Mouse (Mus musculus) MEL (cell line): Measurements from ENCODE around the gene Esr1. TPM values are rescaled to one million over a fixed set of nuclear protein-coding genes. Genes with fewer than 3 reads are reported as not detected.

Experiments
- DNase-seq: peaks from one replicate; pipeline ENCODE4 v3.0.0; 2011; ENCODE audit warnings: low read depth, low spot score
- H3K27ac ChIP-seq: 2 replicates; pipeline ENCODE4 v1.5.1; 2012; ENCODE audit warnings: low read depth, mild to moderate bottlenecking, control low read depth, low read length, moderate library complexity; ENCODE audit not compliant: control insufficient read depth
- H3K27me3 ChIP-seq, 2 experiments: fragments of 150-350 bp in 1 of 2; sonication (generic) in 1 of 2; 2 replicates each; pipeline ENCODE4 v1.6.1; 2012; ENCODE audit warnings: low read length in 2 of 2, mild to moderate bottlenecking in 2 of 2, improper control_type of control experiment in 1 of 2, moderate library complexity in 1 of 2; ENCODE audit not compliant: insufficient read depth in 2 of 2, control insufficient read depth in 1 of 2
- H3K36me3 ChIP-seq, 2 experiments: 2 replicates each; pipeline ENCODE4 v1.6.1; 2012 to 2014; ENCODE audit warnings: low read length in 2 of 2, improper control_type of control experiment in 1 of 2, inconsistent platforms in 1 of 2, mild to moderate bottlenecking in 1 of 2; ENCODE audit not compliant: insufficient read depth in 2 of 2, control insufficient read depth in 1 of 2
- H3K4me1 ChIP-seq, 2 experiments: fragments of 150-350 bp in 1 of 2; sonication (generic) in 1 of 2; 2 replicates each; pipeline ENCODE4 v1.6.1; 2012; ENCODE audit warnings: low read length in 2 of 2, improper control_type of control experiment in 1 of 2, mild to moderate bottlenecking in 1 of 2; ENCODE audit not compliant: insufficient read depth in 2 of 2, control insufficient read depth in 1 of 2
- H3K4me3 ChIP-seq, 2 experiments: fragments of 150-350 bp in 1 of 2; sonication (generic) in 1 of 2; 2 replicates each; pipeline ENCODE4 v1.5.1; 2012; ENCODE audit warnings: low read depth in 2 of 2, low read length in 2 of 2, mild to moderate bottlenecking in 2 of 2, moderate library complexity in 2 of 2, control low read depth in 1 of 2, improper control_type of control experiment in 1 of 2; ENCODE audit not compliant: control insufficient read depth in 1 of 2, insufficient read depth in 1 of 2
- H3K79me2 ChIP-seq: 2 replicates; pipeline ENCODE4 v1.6.1; 2012; ENCODE audit warnings: mild to moderate bottlenecking, low read length, moderate library complexity; ENCODE audit not compliant: control insufficient read depth, poor library complexity, insufficient read depth
- H3K9ac ChIP-seq: 2 replicates; pipeline ENCODE4 v1.6.1; 2012; ENCODE audit warnings: low read depth, mild to moderate bottlenecking, control low read depth, low read length, moderate library complexity; ENCODE audit not compliant: control insufficient read depth, poor library complexity, severe bottlenecking
- H3K9me3 ChIP-seq: fragments of 150-350 bp; sonication (generic); replicated peaks from 2 replicates; pipeline ENCODE4 v1.6.1; 2012; ENCODE audit warnings: mild to moderate bottlenecking, low read length, improper control_type of control experiment, moderate library complexity; ENCODE audit not compliant: insufficient read depth
- CHD2 ChIP-seq: IDR thresholded peaks from 2 replicates; pipeline ENCODE4 v1.6.1; 2011; ENCODE audit warnings: low read length, improper control_type of control experiment
- CTCF ChIP-seq, 3 experiments: IDR thresholded peaks in 2 of 3; conservative IDR thresholded peaks in 1 of 3; 2 replicates each; pipeline ENCODE4 v1.5.1; 2011 to 2012; ENCODE audit warnings: low read length in 3 of 3, low read depth in 2 of 3, mild to moderate bottlenecking in 2 of 3, improper control_type of control experiment in 1 of 3, inconsistent platforms in 1 of 3, mixed read lengths in 1 of 3, moderate library complexity in 1 of 3; ENCODE audit not compliant: control insufficient read depth in 1 of 3, insufficient read depth in 1 of 3, poor library complexity in 1 of 3, severe bottlenecking in 1 of 3
- E2F4 ChIP-seq: IDR thresholded peaks from 2 replicates; pipeline ENCODE4 v1.6.1; 2011; ENCODE audit warnings: low read depth, low read length, improper control_type of control experiment, borderline replicate concordance
- ELF1 ChIP-seq: IDR thresholded peaks from 2 replicates; pipeline ENCODE4 v1.6.1; 2014; ENCODE audit warnings: low read depth, mild to moderate bottlenecking, inconsistent platforms, low read length, improper control_type of control experiment, moderate library complexity
- ETS1 ChIP-seq: IDR thresholded peaks from 2 replicates; pipeline ENCODE4 v1.6.1; 2012; ENCODE audit warnings: low read depth, mild to moderate bottlenecking, inconsistent platforms, low read length, improper control_type of control experiment, moderate library complexity
- GABPA ChIP-seq: IDR thresholded peaks from 2 replicates; pipeline ENCODE4 v1.6.1; 2012; ENCODE audit warnings: low read depth, mild to moderate bottlenecking, inconsistent platforms, low read length, improper control_type of control experiment, moderate library complexity
- HCFC1 ChIP-seq: IDR thresholded peaks from 2 replicates; pipeline ENCODE4 v1.6.1; 2012; ENCODE audit warnings: low read depth, mild to moderate bottlenecking, inconsistent platforms, low read length, improper control_type of control experiment, moderate library complexity
- JUND ChIP-seq: IDR thresholded peaks from 2 replicates; pipeline ENCODE4 v1.6.1; 2011; ENCODE audit warnings: low read depth, mild to moderate bottlenecking, improper control_type of control experiment, low read length
- MAFK ChIP-seq: IDR thresholded peaks from 2 replicates; pipeline ENCODE4 v1.6.1; 2011; ENCODE audit warnings: low read depth, mild to moderate bottlenecking, low read length, improper control_type of control experiment, borderline replicate concordance
- MAX ChIP-seq: IDR thresholded peaks from 2 replicates; pipeline ENCODE4 v1.6.1; 2011; ENCODE audit warnings: low read length, improper control_type of control experiment
- MAZ ChIP-seq: IDR thresholded peaks from 2 replicates; pipeline ENCODE4 v1.6.1; 2012; ENCODE audit warnings: low read depth, mild to moderate bottlenecking, inconsistent platforms, low read length, improper control_type of control experiment
- MYB ChIP-seq: IDR thresholded peaks from 2 replicates; pipeline ENCODE4 v1.6.1; 2011; ENCODE audit warnings: mild to moderate bottlenecking, low read depth, low read length, improper control_type of control experiment
- NELFE ChIP-seq: IDR thresholded peaks from 2 replicates; pipeline ENCODE4 v1.6.1; 2011; ENCODE audit warnings: low read depth, low read length, improper control_type of control experiment
- NRF1 ChIP-seq: IDR thresholded peaks from 2 replicates; pipeline ENCODE4 v1.6.1; 2014; ENCODE audit warnings: low read depth, mild to moderate bottlenecking, inconsistent platforms, low read length, improper control_type of control experiment, moderate library complexity; ENCODE audit not compliant: poor library complexity, insufficient read depth, severe bottlenecking
- POLR2A ChIP-seq, 2 experiments: IDR thresholded peaks; 2 replicates each; pipeline ENCODE4 v1.6.1; 2011 to 2012; ENCODE audit warnings: low read length in 2 of 2, mild to moderate bottlenecking in 2 of 2, control low read depth in 1 of 2, improper control_type of control experiment in 1 of 2, low read depth in 1 of 2, moderate library complexity in 1 of 2; ENCODE audit not compliant: control insufficient read depth in 1 of 2, insufficient read depth in 1 of 2, poor library complexity in 1 of 2
- POLR2AphosphoS2 ChIP-seq: IDR thresholded peaks from 2 replicates; pipeline ENCODE4 v1.6.1; 2011; ENCODE audit warnings: low read length, improper control_type of control experiment
- RAD21 ChIP-seq: IDR thresholded peaks from 2 replicates; pipeline ENCODE4 v1.6.1; 2011; ENCODE audit warnings: mild to moderate bottlenecking, low read depth, low read length, improper control_type of control experiment
- SMC3 ChIP-seq: IDR thresholded peaks from 2 replicates; pipeline ENCODE4 v1.6.1; 2011; ENCODE audit warnings: low read depth, low read length, improper control_type of control experiment
- TAL1 ChIP-seq: IDR thresholded peaks from 2 replicates; pipeline ENCODE4 v1.6.1; 2012; ENCODE audit warnings: mild to moderate bottlenecking, inconsistent platforms, low read length, moderate library complexity, mixed read lengths
- TBP ChIP-seq: IDR thresholded peaks from 2 replicates; pipeline ENCODE4 v1.8.0; 2011; ENCODE audit warnings: low read depth, low read length, improper control_type of control experiment
- TCF12 ChIP-seq: IDR thresholded peaks from 2 replicates; pipeline ENCODE4 v1.6.1; 2014; ENCODE audit warnings: low read depth, mild to moderate bottlenecking, inconsistent platforms, low read length, improper control_type of control experiment, moderate library complexity
- USF1 ChIP-seq: IDR thresholded peaks from 2 replicates; pipeline ENCODE4 v1.6.1; 2014; ENCODE audit warnings: low read depth, mild to moderate bottlenecking, inconsistent platforms, low read length, improper control_type of control experiment, moderate library complexity
- ZKSCAN1 ChIP-seq: IDR thresholded peaks from 2 replicates; pipeline ENCODE4 v1.6.1; 2012; ENCODE audit warnings: low read depth, mild to moderate bottlenecking, inconsistent platforms, low read length, improper control_type of control experiment, moderate library complexity
- ZMIZ1 ChIP-seq: IDR thresholded peaks from 2 replicates; pipeline ENCODE4 v1.6.1; 2012; ENCODE audit warnings: low read depth, mild to moderate bottlenecking, inconsistent platforms, low read length, improper control_type of control experiment, moderate library complexity
- polyA plus RNA-seq, 2 experiments: library from polyadenylated mRNA; stranded (reverse) in 1 of 2; unstranded in 1 of 2; fragments of >175 nt in 1 of 2; fragments of >200 nt in 1 of 2; gene quantifications; 2 replicates each; pipeline versions ENCODE4 v1.2.1 to v1.2.4; 2012; ENCODE audit warnings: low replicate concordance in 2 of 2, low read depth in 1 of 2; ENCODE audit not compliant: insufficient read length in 2 of 2, insufficient read depth in 1 of 2, missing spikeins in 1 of 2
- total RNA-seq: library from RNA; depleted of rRNA; stranded (reverse); fragments of 300-350 nt; gene quantifications from 2 replicates; pipeline ENCODE4 v1.2.3, GENCODE M21; 2012

The Esr1 gene
- total and polyA plus RNA-seq, 3 experiments = 0.65 to 0.69 TPM; not detected in 1

DNA sequence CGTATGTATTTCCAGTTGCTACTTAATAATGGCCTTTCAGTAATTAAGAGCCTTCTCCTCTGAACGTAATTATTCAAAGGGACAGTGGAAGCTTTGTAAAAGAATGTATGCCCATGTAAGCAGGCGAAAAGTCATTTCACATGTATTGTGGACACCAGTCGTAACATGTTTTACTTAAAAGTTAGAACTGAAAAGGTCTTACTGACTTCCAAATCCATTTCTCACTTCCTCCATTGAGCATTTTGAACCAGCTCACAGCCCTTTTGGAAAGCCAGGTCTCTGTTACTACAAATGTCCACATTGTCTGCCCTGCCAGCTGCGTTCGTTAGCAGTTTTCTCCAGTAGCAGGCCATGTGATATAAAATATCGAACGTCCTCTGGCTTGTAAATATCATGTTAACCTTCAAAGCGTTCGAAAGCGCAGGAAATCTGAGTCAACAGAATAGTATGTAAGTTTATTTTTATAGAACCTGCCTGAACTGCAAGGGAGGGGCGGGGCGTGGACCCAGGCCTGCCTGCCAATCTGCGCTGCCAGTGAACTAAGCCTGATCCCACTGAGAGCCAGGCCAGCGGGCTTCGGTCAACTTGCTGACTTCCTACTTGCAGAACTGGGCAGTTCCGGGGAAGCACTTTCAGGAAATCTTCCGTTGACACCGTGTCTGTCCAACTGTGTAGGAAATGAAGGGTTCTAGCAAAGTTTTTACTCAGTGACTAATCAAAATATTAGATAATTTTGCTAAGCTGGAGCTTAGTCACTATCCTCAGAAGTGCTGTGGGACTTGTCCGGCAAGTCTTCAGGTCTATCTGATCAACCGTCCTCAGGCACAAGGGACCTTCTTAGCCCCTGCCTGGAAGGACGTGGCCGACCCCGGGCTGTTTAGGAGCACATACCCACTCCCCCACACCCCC lies 9.5 kb downstream of the Esr1 start:
- H3K4me3 ChIP-seq = no peak overlapping the region
- no peaks in the 10 kb centered on the region for H3K36me3 ChIP-seq
- no peak for TF ChIP-seq POLR2AphosphoS2
- no peak for TF ChIP-seq HCFC1
- TF ChIP-seq NRF1 = no peak
- TF ChIP-seq GABPA = no peak
- no peak for TF ChIP-seq NELFE
- TF ChIP-seq TCF12 = no peak
- TF ChIP-seq ETS1 = no peak
- TF ChIP-seq MAZ = no peak
- TF ChIP-seq USF1 = no peak
- TF ChIP-seq E2F4 = no peak
- TF ChIP-seq, all 39 proteins: peak for 0
- Histone ChIP-seq H3K4me1 (no peaks in the 10 kb centered on the region), H3K9ac (no peak overlapping the region), H3K27me3 (no peaks in the 10 kb centered on the region), H3K27ac (no peak overlapping the region), H3K9me3 (no peaks in the 10 kb centered on the region), H3K79me2 (no peaks in the 10 kb centered on the region)
- DNase-seq = no peak

DNA sequence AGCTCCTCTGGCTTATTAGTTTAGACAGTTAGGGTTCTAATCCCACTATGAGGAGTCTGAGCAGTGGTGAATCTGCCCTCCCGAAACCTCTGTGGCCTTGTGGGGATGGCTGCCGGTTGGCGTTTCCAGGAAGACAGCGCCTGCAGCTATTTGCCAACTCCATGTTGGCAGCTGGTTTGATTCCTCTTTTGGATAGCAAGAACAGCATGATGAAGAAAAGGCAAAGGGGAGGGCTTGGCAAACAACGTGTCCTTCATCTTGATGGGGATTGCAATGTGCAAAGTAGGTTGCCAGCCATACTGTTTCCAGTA lies 10.1 kb downstream of the Esr1 start:
- TF ChIP-seq TAL1 = no peak
- TF ChIP-seq USF1 = no peak
- TF ChIP-seq ELF1 = no peak
- TF ChIP-seq MAFK = no peak
- no peak for TF ChIP-seq MAZ
- no peak for TF ChIP-seq MYB
- no peak for TF ChIP-seq CTCF (IDR thresholded peaks at IDR 0.05 in 2 of 3, conservative IDR thresholded peaks at IDR 0.05 in 1 of 3; ENCODE audit: control insufficient read depth in 1 of 3, insufficient read depth in 1 of 3, low read depth in 2 of 3, low read length in 3 of 3, poor library complexity in 1 of 3, severe bottlenecking in 1 of 3)
- no peak for TF ChIP-seq RAD21
- no peak for TF ChIP-seq CHD2
- TF ChIP-seq TBP = no peak
- TF ChIP-seq ZMIZ1 = no peak
- no peak for TF ChIP-seq GABPA
- no peak for TF ChIP-seq ZKSCAN1
- TF ChIP-seq NRF1 = no peak
- no peak for TF ChIP-seq JUND
- TF ChIP-seq POLR2A (IDR thresholded peaks at IDR 0.05; ENCODE audit: control insufficient read depth in 1 of 2, insufficient read depth in 1 of 2, low read depth in 1 of 2, low read length in 2 of 2, poor library complexity in 1 of 2) = no peak
- no peak for TF ChIP-seq SMC3
- TF ChIP-seq TCF12 = no peak
- TF ChIP-seq MAX = no peak
- H3K4me3 ChIP-seq = no peak overlapping the region
- no peaks in the 10 kb centered on the region for H3K79me2 ChIP-seq
- H3K27ac ChIP-seq = no peak overlapping the region
- no peaks in the 10 kb centered on the region for H3K4me1 ChIP-seq
- no peaks in the 10 kb centered on the region for H3K9me3 ChIP-seq
- no peak for DNase-seq
- H3K36me3 ChIP-seq = no peaks in the 10 kb centered on the region
- no peak overlapping the region for H3K9ac ChIP-seq
- H3K27me3 ChIP-seq = no peaks in the 10 kb centered on the region
